Mouse (Mus musculus) urinary bladder, postnatal 25 days (tissue): ENCODE data around the gene Zfp827.

ENCODE experiments used
- DNase-seq: peaks from one replicate; pipeline ENCODE4 v3.0.0; 2022; ENCODE audit warnings: low spot score

Zfp827 gene

GRCm38 (mm10) chr8:79222106-79222751 is 194.0 kb downstream of the Zfp827 start:
- DNase-seq = no peak

GRCm38 (mm10) chr8:79222752-79223141 is 194.5 kb downstream of the Zfp827 start:
- no peak for DNase-seq

DNA sequence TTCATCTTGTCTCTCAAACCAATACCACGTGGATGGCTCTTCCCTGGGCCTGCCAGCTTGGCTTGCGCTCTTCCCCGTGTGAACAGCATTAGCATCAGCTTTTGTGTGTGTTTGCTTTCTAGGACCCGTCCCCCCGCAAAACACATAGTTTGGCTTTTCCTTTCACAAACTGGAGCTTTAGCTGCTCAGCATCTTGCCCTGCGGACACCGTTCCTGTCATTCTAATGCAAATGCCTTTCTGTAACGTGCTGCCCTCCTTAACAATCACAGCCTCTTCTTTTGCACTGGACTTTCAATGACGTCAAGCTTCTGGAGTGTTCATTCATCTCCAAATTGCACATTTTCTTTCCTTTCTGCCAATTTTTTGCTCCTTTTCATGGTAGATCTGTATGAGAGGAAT is 196.1 kb downstream of the Zfp827 start:
- no peak for DNase-seq

DNA sequence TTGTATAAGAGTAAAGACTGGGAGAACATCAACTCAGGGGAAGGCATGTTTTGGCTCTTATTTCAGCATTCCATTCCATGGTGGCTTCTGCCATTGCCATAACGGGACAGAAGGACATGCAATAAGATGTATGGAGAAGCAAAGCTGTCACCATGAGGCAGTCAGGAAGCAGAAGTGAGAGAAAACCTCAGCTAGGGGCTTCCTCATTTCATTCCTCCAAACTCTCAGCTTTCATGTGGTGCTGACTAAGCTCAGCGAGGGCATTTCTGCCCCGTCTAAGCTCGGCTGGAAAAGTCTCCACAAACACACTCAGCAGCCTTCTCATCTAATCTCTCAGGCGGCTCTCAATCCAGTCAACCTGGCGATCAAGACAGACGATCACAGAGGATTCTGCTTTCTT is 197.3 kb downstream of the Zfp827 start:
- DNase-seq = no peak

DNA sequence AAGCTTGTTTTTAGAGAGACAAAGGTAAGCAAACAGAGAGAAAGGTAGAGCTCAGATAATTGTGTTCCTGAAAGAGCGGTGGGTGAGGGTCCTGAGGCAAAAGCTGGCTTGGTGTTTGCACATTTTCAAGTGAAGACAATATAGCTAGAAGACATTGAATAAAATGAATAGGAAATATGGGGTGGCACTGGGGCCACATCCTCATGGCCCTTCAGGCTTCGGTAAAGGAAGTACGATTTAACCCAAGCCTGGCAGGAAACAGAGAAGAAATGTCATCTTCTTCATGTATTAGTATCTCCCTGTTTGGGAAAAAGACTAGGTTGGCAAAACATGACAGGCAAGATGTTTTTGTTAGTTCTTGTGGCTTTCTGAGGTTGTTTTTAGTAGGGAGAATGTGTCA is 197.8 kb downstream of the Zfp827 start:
- no peak for DNase-seq

GRCm38 (mm10) chr8:79227194-79227593 is 199.0 kb downstream of the Zfp827 start:
- DNase-seq = no peak

GRCm38 (mm10) chr8:79227916-79228315 is 199.7 kb downstream of the Zfp827 start:
- DNase-seq = no peak

- no peak for DNase-seq
These were observed 201.1 kb downstream of the Zfp827 start for GRCm38 (mm10) chr8:79229266-79229888.

DNA sequence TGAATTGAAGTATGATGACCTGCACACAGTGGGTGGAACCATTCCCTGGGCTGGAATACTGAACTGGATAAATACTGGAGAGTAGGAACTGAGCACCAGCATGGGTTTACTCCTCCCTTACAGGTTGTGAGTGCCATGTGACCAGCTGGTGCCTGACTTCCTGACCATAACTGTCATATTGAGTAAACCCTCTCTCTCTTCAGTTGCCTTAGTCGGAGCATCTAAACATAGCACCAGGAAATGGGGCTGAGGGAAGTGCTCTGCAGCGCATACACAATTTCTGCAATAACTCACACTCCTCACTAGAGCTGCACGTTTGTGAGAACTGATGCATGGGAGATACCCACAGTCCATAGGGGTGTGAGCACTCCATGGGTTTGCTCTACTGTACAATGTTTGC is 211.1 kb downstream of the Zfp827 start:
- no peak for DNase-seq

- DNase-seq = no peak
These were observed 211.8 kb downstream of the Zfp827 start for GRCm38 (mm10) chr8:79239996-79240395.
